Comparison of ENCODE assay signal across 8 mouse cellular contexts in genomic region chr11:70234037-70234436, GRCm38 (mm10). TPM values are rescaled to one million over a fixed set of nuclear protein-coding genes. Genes with fewer than 3 reads are reported as not detected.
DNase-seq lines count a peak whose midpoint lies in the region; ATAC-seq and TF ChIP-seq lines count a peak whose summit lies in the region.

No protein-coding gene starts in this region.

- DNase-seq in cerebellum, adult 11 months, result peak; percentile 33
- no peak for DNase-seq in cerebellum, adult 8-10 months
- no peak for DNase-seq in lung, embryonic 14.5 days
- no peak for DNase-seq in lung, postnatal 36 days
- peak; percentile 57 to 75 for DNase-seq in lung, postnatal 4 days
- DNase-seq in urinary bladder, adult 18-20 months (ENCODE audit: low spot score in 2 of 2), result no peak

- peak overlapping the region; percentile 49; the same call in 1 of the 2 replicates for H3K27ac ChIP-seq in lung, embryonic 14.5 days (ENCODE audit: low read depth)
- no peak overlapping the region for H3K27ac ChIP-seq in heart, embryonic 16.5 days (ENCODE audit: low read length)

- 53% methylated on average over 5 of the region's 5 CpGs for WGBS in lung, embryonic 14.5 days
- WGBS in heart, embryonic 16.5 days, result 62% methylated on average over 5 of the region's 5 CpGs

- TF ChIP-seq CTCF in lung, embryonic 14.5 days (IDR thresholded peaks at IDR 0.05; ENCODE audit: low read depth), result no peak

- peaks cover 4% of the 10 kb centered on the region for H3K4me1 ChIP-seq in lung, embryonic 14.5 days (ENCODE audit: insufficient read depth)
- H3K4me1 ChIP-seq in heart, embryonic 16.5 days (ENCODE audit: control insufficient read depth, insufficient read depth, low read length), result peaks cover 27% of the 10 kb centered on the region

- peaks cover 13% of the 10 kb centered on the region for H3K27me3 ChIP-seq in lung, embryonic 14.5 days (ENCODE audit: insufficient read depth, low read length)
- peaks cover 9% of the 10 kb centered on the region for H3K27me3 ChIP-seq in heart, embryonic 16.5 days (ENCODE audit: control insufficient read depth, insufficient read depth, low read length)

- H3K9ac ChIP-seq in lung, embryonic 14.5 days, result no peak overlapping the region; the same call in 1 of the 2 replicates
- no peak overlapping the region for H3K9ac ChIP-seq in heart, embryonic 16.5 days (ENCODE audit: low read length)

- H3K9me3 ChIP-seq in lung, embryonic 14.5 days (ENCODE audit: low read depth, low read length), result no peaks in the 10 kb centered on the region
- H3K9me3 ChIP-seq in heart, embryonic 16.5 days (replicated peaks; ENCODE audit: control insufficient read depth, low read length), result no peaks in the 10 kb centered on the region

- no peak for ATAC-seq in lung, embryonic 14.5 days (ENCODE audit: insufficient read depth)
- ATAC-seq in heart, embryonic 16.5 days (replicated peaks; ENCODE audit: extremely low read depth, insufficient read depth, low FRiP score), result no peak
- ATAC-seq in inflammation-experienced regulatory T-cells, adult 6 months, result no peak

- peak overlapping the region; percentile 64 for H3K4me2 ChIP-seq in lung, embryonic 14.5 days
- H3K4me2 ChIP-seq in heart, embryonic 16.5 days (ENCODE audit: low read depth, low read length), result peak overlapping the region; percentile 10; the same call in 1 of the 2 replicates

- no peak overlapping the region for H3K4me3 ChIP-seq in lung, embryonic 14.5 days (ENCODE audit: low read depth, low read length)
- H3K4me3 ChIP-seq in heart, embryonic 16.5 days (ENCODE audit: low read length), result no peak overlapping the region

- peaks cover 15% of the 10 kb centered on the region for H3K36me3 ChIP-seq in lung, embryonic 14.5 days (ENCODE audit: insufficient read depth)
- H3K36me3 ChIP-seq in heart, embryonic 16.5 days (ENCODE audit: control insufficient read depth, insufficient read depth), result peaks cover 10% of the 10 kb centered on the region; the same call in 1 of the 2 replicates

RNA-seq across cellular contexts. Expression of gene 0610010K14Rik, which starts 3.7 kb away (rescaled TPM):
- 180 and 198 TPM in 2 replicates for polyA plus RNA-seq in lung, embryonic 14.5 days (2014; fragmentation: Nextera tagmentation; extraction: Ambion mirVana)
- polyA plus RNA-seq in heart, embryonic 16.5 days (2015; fragmentation: Nextera tagmentation; extraction: Ambion mirVana), result 116 and 121 TPM in 2 replicates
- 100 to 1,000 TPM; 133 to 147 (median 134) TPM for polyA plus RNA-seq in inflammation-experienced regulatory T-cells, adult 6 months (2017; shearing (Covaris generic))

RNA-seq across cellular contexts. Expression of gene Bcl6b, which starts 4.4 kb away (rescaled TPM):
- 30.3 and 30.9 TPM in 2 replicates for polyA plus RNA-seq in lung, embryonic 14.5 days (2014; fragmentation: Nextera tagmentation; extraction: Ambion mirVana)
- polyA plus RNA-seq in heart, embryonic 16.5 days (2015; fragmentation: Nextera tagmentation; extraction: Ambion mirVana), result 18.1 and 20.2 TPM in 2 replicates
- under 1 TPM in 1 of 3 experiments, not detected in 2; 0.39 TPM for polyA plus RNA-seq in inflammation-experienced regulatory T-cells, adult 6 months (2017; shearing (Covaris generic))

RNA-seq across cellular contexts. Expression of gene Gm21988, which starts 5.6 kb away (rescaled TPM):
- polyA plus RNA-seq in lung, embryonic 14.5 days (2014; fragmentation: Nextera tagmentation; extraction: Ambion mirVana), result 9.3 and 10.8 TPM in 2 replicates
- 8.2 and 9.0 TPM in 2 replicates for polyA plus RNA-seq in heart, embryonic 16.5 days (2015; fragmentation: Nextera tagmentation; extraction: Ambion mirVana)
- 10 to 100 TPM in 1 of 3 experiments, 1 to 10 TPM in 2; 2.7 to 11.1 (median 6.1) TPM for polyA plus RNA-seq in inflammation-experienced regulatory T-cells, adult 6 months (2017; shearing (Covaris generic))

RNA-seq across cellular contexts. Expression of gene Rnasek, which starts 5.6 kb away (rescaled TPM):
- polyA plus RNA-seq in lung, embryonic 14.5 days (2014; fragmentation: Nextera tagmentation; extraction: Ambion mirVana), result 135 and 140 TPM in 2 replicates
- polyA plus RNA-seq in heart, embryonic 16.5 days (2015; fragmentation: Nextera tagmentation; extraction: Ambion mirVana), result 218 and 227 TPM in 2 replicates
- polyA plus RNA-seq in inflammation-experienced regulatory T-cells, adult 6 months (2017; shearing (Covaris generic)), result 100 to 1,000 TPM; 207 to 275 (median 255) TPM

RNA-seq across cellular contexts. Expression of gene Slc16a13, which starts 13.2 kb away (rescaled TPM):
- 4.4 and 6.2 TPM in 2 replicates for polyA plus RNA-seq in lung, embryonic 14.5 days (2014; fragmentation: Nextera tagmentation; extraction: Ambion mirVana)
- 5.0 and 5.6 TPM in 2 replicates for polyA plus RNA-seq in heart, embryonic 16.5 days (2015; fragmentation: Nextera tagmentation; extraction: Ambion mirVana)
- polyA plus RNA-seq in inflammation-experienced regulatory T-cells, adult 6 months (2017; shearing (Covaris generic)), result 1 to 10 TPM; 2.3 to 4.3 (median 3.2) TPM

Comparison
In these comparisons a context has a peak if more than half of its experiments do, and no peak if none do; other contexts are left out.
1. DNase-seq: peak in cerebellum, adult 11 months (single experiment) and lung, postnatal 4 days (2 of 2); none in cerebellum, adult 8-10 months (single experiment), lung, embryonic 14.5 days (single experiment), lung, postnatal 36 days (single experiment) and urinary bladder, adult 18-20 months (0 of 2).
2. RNA of gene Bcl6b, which starts 4.4 kb away (polyA plus RNA-seq): 30.3 to 30.9 TPM in lung, embryonic 14.5 days and 18.1 to 20.2 TPM in heart, embryonic 16.5 days; 0.39 TPM in inflammation-experienced regulatory T-cells, adult 6 months; every median in the first group is over 10 times any median in the second.